Mouse (Mus musculus): ENCODE data around the gene Ttc7b.

- TF ChIP-seq CTCF (IDR thresholded peaks at IDR 0.05; ENCODE audit: low read depth) (no peak), EP300 (IDR thresholded peaks at IDR 0.05; ENCODE audit: low read depth) (no peak)
Observed at GRCm38 (mm10) chr12:100457701-100458100, 62.9 kb downstream of the Ttc7b start.

Data from liver, postnatal 0 days (tissue).